Mouse (Mus musculus): Measurements from ENCODE around the gene Otulinl. TPM values are rescaled to one million over a fixed set of nuclear protein-coding genes. Genes with fewer than 3 reads are reported as not detected.
A peak's percentile ranks its signal among the peaks of the same experiment; 100 is the strongest.

Otulinl gene
- polyA plus RNA-seq, 1 experiment from 2014 or later = 14.8 TPM

- no peaks in the 10 kb centered on the region for H3K27me3 ChIP-seq
- no peak overlapping the region for H3K4me2 ChIP-seq
- no peak overlapping the region for H3K4me3 ChIP-seq
- no peak overlapping the region for H3K9ac ChIP-seq
- H3K27ac ChIP-seq (replicated peaks) = no peak overlapping the region
- WGBS = 85% methylated on average over 3 of the region's 3 CpGs
- ATAC-seq (ENCODE audit: low read depth) = no peak
- no peaks in the 10 kb centered on the region for H3K36me3 ChIP-seq
- H3K9me3 ChIP-seq = no peaks in the 10 kb centered on the region
- H3K4me1 ChIP-seq (replicated peaks) = no peaks in the 10 kb centered on the region
Observed at GRCm38 (mm10) chr15:27642895-27643294, 38.5 kb downstream of the Otulinl start.

- Histone ChIP-seq H3K36me3 (no peaks in the 10 kb centered on the region), H3K4me2 (no peak overlapping the region), H3K9ac (no peak overlapping the region), H3K4me3 (no peak overlapping the region), H3K4me1 (replicated peaks) (no peaks in the 10 kb centered on the region), H3K27ac (replicated peaks) (no peak overlapping the region), H3K9me3 (no peaks in the 10 kb centered on the region), H3K27me3 (no peaks in the 10 kb centered on the region)
- no peak for ATAC-seq (ENCODE audit: low read depth)
- WGBS = 78% methylated on average over 12 of the region's 12 CpGs
Observed at GRCm38 (mm10) chr15:27641171-27641570, 40.2 kb downstream of the Otulinl start.

- no peak overlapping the region for H3K9ac ChIP-seq
- peaks cover 15% of the 10 kb centered on the region for H3K4me1 ChIP-seq (replicated peaks)
- no peaks in the 10 kb centered on the region for H3K27me3 ChIP-seq
- H3K36me3 ChIP-seq = no peaks in the 10 kb centered on the region
- no peak overlapping the region for H3K27ac ChIP-seq (replicated peaks)
- H3K4me3 ChIP-seq = no peak overlapping the region
- H3K9me3 ChIP-seq = no peaks in the 10 kb centered on the region
- H3K4me2 ChIP-seq = no peak overlapping the region
- WGBS = 81% methylated on average over 8 of the region's 8 CpGs
- ATAC-seq (ENCODE audit: low read depth) = no peak
Observed at GRCm38 (mm10) chr15:27633941-27634900, 47.2 kb downstream of the Otulinl start.

GRCm38 (mm10) chr15:27630601-27631383 lies 50.6 kb downstream of the Otulinl start, which contains the start of gene Otulin:
TSS of gene Otulin (minus strand) at chr15:27630693.
- peaks cover 10% of the 10 kb centered on the region for H3K36me3 ChIP-seq
- H3K9ac ChIP-seq = peak within 1 kb of the TSS; percentile 84
- H3K27me3 ChIP-seq = no peaks in the 10 kb centered on the region
- peak within 1 kb of the TSS; percentile 88 for H3K4me3 ChIP-seq
- H3K4me1 ChIP-seq (replicated peaks) = peaks cover 31% of the 10 kb centered on the region
- peak; percentile 98 for ATAC-seq (ENCODE audit: low read depth)
- peak within 1 kb of the TSS; percentile 76 for H3K27ac ChIP-seq (replicated peaks)
- no peaks in the 10 kb centered on the region for H3K9me3 ChIP-seq
- H3K4me2 ChIP-seq = peak within 1 kb of the TSS; percentile 85
- WGBS = 7% methylated on average over 48 of the region's 56 CpGs

- Histone ChIP-seq H3K4me1 (replicated peaks) (peaks cover 31% of the 10 kb centered on the region), H3K9ac (peak overlapping the region; percentile 84), H3K9me3 (no peaks in the 10 kb centered on the region), H3K27ac (replicated peaks) (peak overlapping the region; percentile 59; the same call in 1 of the 2 replicates), H3K4me3 (peak overlapping the region; percentile 88), H3K36me3 (peaks cover 18% of the 10 kb centered on the region), H3K4me2 (peak overlapping the region; percentile 85), H3K27me3 (no peaks in the 10 kb centered on the region)
- peak; percentile 85 for ATAC-seq (ENCODE audit: low read depth)
- 3% methylated on average over 51 of the region's 53 CpGs for WGBS
Observed at GRCm38 (mm10) chr15:27629800-27630600, 51.4 kb downstream of the Otulinl start.

- H3K4me1 ChIP-seq (replicated peaks) = peaks cover 31% of the 10 kb centered on the region
- H3K9ac ChIP-seq = 0 out of 2 replicates have a peak overlapping the region, but pooled peaks have one; percentile 84
- peaks cover 18% of the 10 kb centered on the region for H3K36me3 ChIP-seq
- H3K27me3 ChIP-seq = no peaks in the 10 kb centered on the region
- no peak for ATAC-seq (ENCODE audit: low read depth)
- H3K27ac ChIP-seq (replicated peaks) = no peak overlapping the region
- H3K4me3 ChIP-seq = peak overlapping the region; percentile 88; the same call in 1 of the 2 replicates
- WGBS = 90% methylated on average over 4 of the region's 4 CpGs
- peak overlapping the region; percentile 85 for H3K4me2 ChIP-seq
- H3K9me3 ChIP-seq = no peaks in the 10 kb centered on the region
Observed at GRCm38 (mm10) chr15:27629046-27629445, 52.3 kb downstream of the Otulinl start.

- ATAC-seq (ENCODE audit: low read depth) = no peak
- WGBS = 90% methylated on average over 9 of the region's 9 CpGs
- Histone ChIP-seq H3K27me3 (no peaks in the 10 kb centered on the region), H3K4me3 (no peak overlapping the region), H3K36me3 (peaks cover 23% of the 10 kb centered on the region), H3K9me3 (no peaks in the 10 kb centered on the region), H3K9ac (no peak overlapping the region), H3K4me1 (replicated peaks) (peaks cover 31% of the 10 kb centered on the region), H3K27ac (replicated peaks) (no peak overlapping the region), H3K4me2 (no peak overlapping the region)
Observed at GRCm38 (mm10) chr15:27627794-27628193, 53.6 kb downstream of the Otulinl start.

GRCm38 (mm10) chr15:27626314-27626713 lies 55.1 kb downstream of the Otulinl start:
- no peak for ATAC-seq (ENCODE audit: low read depth)
- Histone ChIP-seq H3K9me3 (no peaks in the 10 kb centered on the region), H3K9ac (no peak overlapping the region), H3K27me3 (no peaks in the 10 kb centered on the region), H3K4me1 (replicated peaks) (peaks cover 29% of the 10 kb centered on the region), H3K27ac (replicated peaks) (no peak overlapping the region), H3K4me2 (no peak overlapping the region), H3K4me3 (no peak overlapping the region), H3K36me3 (peaks cover 33% of the 10 kb centered on the region)
- 95% methylated on average over 1 of the region's 1 CpGs for WGBS

- H3K4me1 ChIP-seq (replicated peaks) = peaks cover 25% of the 10 kb centered on the region
- peaks cover 33% of the 10 kb centered on the region for H3K36me3 ChIP-seq
- H3K27me3 ChIP-seq = no peaks in the 10 kb centered on the region
- H3K4me3 ChIP-seq = no peak overlapping the region
- H3K9me3 ChIP-seq = no peaks in the 10 kb centered on the region
- H3K27ac ChIP-seq (replicated peaks) = no peak overlapping the region
- WGBS = 92% methylated on average over 10 of the region's 10 CpGs
- H3K4me2 ChIP-seq = no peak overlapping the region
- ATAC-seq (ENCODE audit: low read depth) = no peak
- H3K9ac ChIP-seq = no peak overlapping the region
Observed at GRCm38 (mm10) chr15:27625890-27626255, 55.5 kb downstream of the Otulinl start.

GRCm38 (mm10) chr15:27625014-27625889 lies 56.1 kb downstream of the Otulinl start:
- Histone ChIP-seq H3K4me3 (no peak overlapping the region), H3K36me3 (peaks cover 33% of the 10 kb centered on the region), H3K9ac (no peak overlapping the region), H3K27ac (replicated peaks) (no peak overlapping the region), H3K9me3 (no peaks in the 10 kb centered on the region), H3K4me1 (replicated peaks) (peaks cover 25% of the 10 kb centered on the region), H3K4me2 (no peak overlapping the region), H3K27me3 (no peaks in the 10 kb centered on the region)
- 86% methylated on average over 13 of the region's 13 CpGs for WGBS
- no peak for ATAC-seq (ENCODE audit: low read depth)

- no peak overlapping the region for H3K27ac ChIP-seq (replicated peaks)
- H3K36me3 ChIP-seq = peaks cover 44% of the 10 kb centered on the region
- WGBS = 92% methylated on average over 6 of the region's 6 CpGs
- no peaks in the 10 kb centered on the region for H3K27me3 ChIP-seq
- no peak overlapping the region for H3K4me3 ChIP-seq
- H3K9ac ChIP-seq = no peak overlapping the region
- peaks cover 7% of the 10 kb centered on the region; the same call in 1 of the 2 replicates for H3K4me1 ChIP-seq (replicated peaks)
- H3K4me2 ChIP-seq = no peak overlapping the region
- no peak for ATAC-seq (ENCODE audit: low read depth)
- no peaks in the 10 kb centered on the region for H3K9me3 ChIP-seq
Observed at GRCm38 (mm10) chr15:27623286-27623685, 58.1 kb downstream of the Otulinl start.

All from neural tube, embryonic 13.5 days (tissue).